Mouse (Mus musculus) thymus, postnatal 0 days (tissue): Measurements from ENCODE around the gene Rec8. TPM values are rescaled to one million over a fixed set of nuclear protein-coding genes. Genes with fewer than 3 reads are reported as not detected.

Experiments used
- DNase-seq: peaks from one replicate; pipeline ENCODE4 v3.0.0-alpha.2; 2015; ENCODE audit warnings: low spot score
- polyA plus RNA-seq: library from polyadenylated mRNA; unstranded; fragments of >200 nt; fragmentation: Nextera tagmentation; extraction: Ambion mirVana; gene quantifications from 2 replicates; pipeline ENCODE4 v1.2.1, GENCODE M21; 2015

The Rec8 gene
- polyA plus RNA-seq, 1 experiment from 2014 or later, result 0.57 TPM

- peak; percentile 82 for DNase-seq
Observed at GRCm38 (mm10) chr14:55591331-55591891, 26.4 kb upstream of the Rec8 start, which contains the start of gene Rnf31. Gene Rnf31, plus strand, starts transcription at chr14:55591708.

- no peak for DNase-seq
Observed at GRCm38 (mm10) chr14:55592226-55592625, 25.6 kb upstream of the Rec8 start.

GRCm38 (mm10) chr14:55596036-55596690, 21.7 kb upstream of the Rec8 start:
- DNase-seq, result no peak

GRCm38 (mm10) chr14:55598521-55599390, 19.1 kb upstream of the Rec8 start:
- DNase-seq, result no peak

GRCm38 (mm10) chr14:55603271-55603632, 14.6 kb upstream of the Rec8 start, which contains the start of gene Irf9:
Gene Irf9, plus strand, starts transcription at chr14:55603571.
- DNase-seq, result no peak

GRCm38 (mm10) chr14:55603633-55604576, 13.9 kb upstream of the Rec8 start:
- peak; percentile 95 for DNase-seq

GRCm38 (mm10) chr14:55604823-55605222, 13.0 kb upstream of the Rec8 start:
- DNase-seq, result no peak

GRCm38 (mm10) chr14:55605743-55606459, 11.9 kb upstream of the Rec8 start:
- DNase-seq, result no peak

GRCm38 (mm10) chr14:55608339-55608738, 9.5 kb upstream of the Rec8 start:
- DNase-seq, result no peak

- DNase-seq, result no peak
Observed at GRCm38 (mm10) chr14:55613346-55613745, 4.5 kb upstream of the Rec8 start.

- no peak for DNase-seq
Observed at GRCm38 (mm10) chr14:55614565-55615178, 3.2 kb upstream of the Rec8 start.

- no peak for DNase-seq
Observed at GRCm38 (mm10) chr14:55615876-55616275, 2.0 kb upstream of the Rec8 start.

GRCm38 (mm10) chr14:55616844-55617243, 993 bp upstream of the Rec8 start:
- no peak for DNase-seq

GRCm38 (mm10) chr14:55618486-55619195, 804 bp downstream of the Rec8 start:
- no peak for DNase-seq

- DNase-seq, result no peak
Observed at GRCm38 (mm10) chr14:55628077-55628827, 10.4 kb downstream of the Rec8 start.

GRCm38 (mm10) chr14:55629312-55629711, 11.5 kb downstream of the Rec8 start:
- DNase-seq, result peak; percentile 80

GRCm38 (mm10) chr14:55634874-55635522, 17.2 kb downstream of the Rec8 start:
- DNase-seq, result no peak

- DNase-seq, result peak; percentile 93
Observed at GRCm38 (mm10) chr14:55635523-55636007, 17.7 kb downstream of the Rec8 start, which contains the start of gene Ipo4. Gene Ipo4, minus strand, starts transcription at chr14:55635957.
